In the genomic region with DNA sequence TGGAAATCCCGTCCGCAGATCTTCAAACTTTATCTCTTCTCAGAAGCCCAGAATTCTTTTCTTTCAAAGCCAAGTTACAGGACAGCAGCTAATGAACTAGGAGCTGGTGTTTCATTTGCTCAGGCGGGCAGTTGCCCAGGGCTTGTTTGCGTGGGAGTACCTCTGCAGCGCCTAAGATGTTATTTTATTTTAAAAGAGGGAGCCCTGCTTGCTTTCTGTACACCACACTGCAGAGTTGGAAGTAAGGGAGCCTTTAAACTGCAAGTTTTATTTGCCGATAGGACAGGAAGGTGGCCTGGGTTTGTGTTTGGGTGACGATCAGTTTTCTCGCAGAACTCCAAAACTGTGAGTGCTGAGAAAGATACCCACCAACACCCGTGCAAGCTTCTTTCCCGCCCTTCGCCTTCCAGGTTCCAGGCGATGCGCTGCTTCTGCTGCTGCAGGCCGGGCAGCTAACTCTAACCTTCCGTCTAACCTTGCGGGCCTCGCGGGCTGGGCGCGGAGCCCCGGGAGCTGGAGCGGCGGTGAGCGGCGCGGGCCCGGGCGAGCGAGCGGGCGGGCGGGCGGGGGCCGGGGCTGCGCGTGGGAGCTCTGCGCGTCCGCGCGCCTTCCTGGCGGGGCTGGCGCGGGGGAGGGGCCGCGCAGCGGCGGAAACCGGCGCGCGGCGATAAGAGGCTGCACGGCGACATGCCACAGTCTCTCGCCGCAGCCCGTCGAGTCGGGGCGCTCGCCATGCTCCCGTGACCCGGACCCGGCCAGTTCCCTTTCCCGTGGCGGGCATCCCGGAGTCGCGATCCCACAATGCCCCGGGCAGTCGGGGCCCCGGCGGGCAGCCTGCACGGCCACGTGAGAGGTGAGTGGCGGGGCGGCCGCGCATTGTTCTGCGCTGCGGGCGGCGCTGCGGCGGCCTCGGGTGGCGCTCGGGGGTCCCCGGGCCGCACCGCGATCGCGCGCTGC, we compare ENCODE assay signal across 8 mouse cellular contexts. TPM values are rescaled to one million over a fixed set of nuclear protein-coding genes. Genes with fewer than 3 reads are reported as not detected.
DNase-seq lines count a peak whose midpoint lies in the region; ATAC-seq lines count a peak whose summit lies in the region.

No protein-coding gene starts in this region.

- H3K4me2 ChIP-seq in intestine, embryonic 14.5 days (ENCODE audit: low read length) = peak overlapping the region; percentile 81

- peak overlapping the region; percentile 99 for H3K27ac ChIP-seq in intestine, embryonic 14.5 days (ENCODE audit: low read depth)

- H3K4me3 ChIP-seq in intestine, embryonic 14.5 days (ENCODE audit: low read depth, low read length) = peak overlapping the region; percentile 79

- peak; percentile 89 for ATAC-seq in intestine, embryonic 14.5 days (replicated peaks; ENCODE audit: low FRiP score, low TSS enrichment, low read depth)

- H3K27me3 ChIP-seq in intestine, embryonic 14.5 days (replicated peaks; ENCODE audit: control insufficient read depth, insufficient read depth, low read length) = no peaks in the 10 kb centered on the region

- no peaks in the 10 kb centered on the region for H3K36me3 ChIP-seq in intestine, embryonic 14.5 days (ENCODE audit: control insufficient read depth, insufficient read depth, low read length)

- DNase-seq in adrenal gland, adult 2 months = peak; percentile 93
- peak; percentile 82 for DNase-seq in embryo, embryonic 11 days
- peak; percentile 87 for DNase-seq in gastrocnemius, postnatal 25 days
- peak; percentile 91 for DNase-seq in intestine, embryonic 14.5 days (ENCODE audit: low spot score)
- peak; percentile 79 to 86 for DNase-seq in left cerebral cortex, postnatal 36 days (ENCODE audit: low spot score in 2 of 2)
- DNase-seq in mesoderm, embryonic 11.5 days (ENCODE audit: low read depth, low spot score) = peak; percentile 72
- DNase-seq in right cerebral cortex, postnatal 25 days = peak; percentile 86
- DNase-seq in urinary bladder, postnatal 36 days (ENCODE audit: low spot score in 2 of 2) = peak; percentile 75 to 82

- H3K4me1 ChIP-seq in intestine, embryonic 14.5 days (replicated peaks; ENCODE audit: control insufficient read depth, insufficient read depth, low read length) = peaks cover 42% of the 10 kb centered on the region

- H3K9me3 ChIP-seq in intestine, embryonic 14.5 days (ENCODE audit: control insufficient read depth, low read length) = no peaks in the 10 kb centered on the region

- under 1% methylated on average over 84 of the region's 96 CpGs for WGBS in intestine, embryonic 14.5 days

- H3K9ac ChIP-seq in intestine, embryonic 14.5 days (ENCODE audit: low read length) = peak overlapping the region; percentile 89

- intact Hi-C loops in left cerebral cortex, postnatal 36 days (cut with DNase I) = loop anchor here (5.0 kb wide), 3 partner anchors 34 to 111 kb away; no protein-coding TSS in a partner anchor

RNA-seq across cellular contexts. Expression of gene Mbnl1, which starts 28.2 kb away (rescaled TPM):
- 100 to 1,000 TPM; 563 to 574 TPM for total RNA-seq in adrenal gland, adult 2 months (2021)
- 174 and 252 TPM in 2 replicates for polyA plus RNA-seq in adrenal gland, adult 2 months (2012; rRNA removed)
- total RNA-seq in gastrocnemius, postnatal 25 days (2021) = 100 to 1,000 TPM; 339 to 401 TPM
- 135 and 141 TPM in 2 replicates for polyA plus RNA-seq in intestine, embryonic 14.5 days (2014; fragmentation: Nextera tagmentation; extraction: Ambion mirVana)
- 100 to 1,000 TPM; 125 to 154 TPM for total RNA-seq in left cerebral cortex, postnatal 36 days (2021)

Comparison
In these comparisons a context has a peak if more than half of its experiments do, and no peak if none do; other contexts are left out.
1. Peak in every context shown above with its lines: DNase-seq, ATAC-seq, H3K4me3 ChIP-seq and H3K27ac ChIP-seq.